Mouse (Mus musculus): ENCODE data around the gene Pparg.
A peak's percentile ranks its signal among the peaks of the same experiment; 100 is the strongest.

Gene Pparg

DNA sequence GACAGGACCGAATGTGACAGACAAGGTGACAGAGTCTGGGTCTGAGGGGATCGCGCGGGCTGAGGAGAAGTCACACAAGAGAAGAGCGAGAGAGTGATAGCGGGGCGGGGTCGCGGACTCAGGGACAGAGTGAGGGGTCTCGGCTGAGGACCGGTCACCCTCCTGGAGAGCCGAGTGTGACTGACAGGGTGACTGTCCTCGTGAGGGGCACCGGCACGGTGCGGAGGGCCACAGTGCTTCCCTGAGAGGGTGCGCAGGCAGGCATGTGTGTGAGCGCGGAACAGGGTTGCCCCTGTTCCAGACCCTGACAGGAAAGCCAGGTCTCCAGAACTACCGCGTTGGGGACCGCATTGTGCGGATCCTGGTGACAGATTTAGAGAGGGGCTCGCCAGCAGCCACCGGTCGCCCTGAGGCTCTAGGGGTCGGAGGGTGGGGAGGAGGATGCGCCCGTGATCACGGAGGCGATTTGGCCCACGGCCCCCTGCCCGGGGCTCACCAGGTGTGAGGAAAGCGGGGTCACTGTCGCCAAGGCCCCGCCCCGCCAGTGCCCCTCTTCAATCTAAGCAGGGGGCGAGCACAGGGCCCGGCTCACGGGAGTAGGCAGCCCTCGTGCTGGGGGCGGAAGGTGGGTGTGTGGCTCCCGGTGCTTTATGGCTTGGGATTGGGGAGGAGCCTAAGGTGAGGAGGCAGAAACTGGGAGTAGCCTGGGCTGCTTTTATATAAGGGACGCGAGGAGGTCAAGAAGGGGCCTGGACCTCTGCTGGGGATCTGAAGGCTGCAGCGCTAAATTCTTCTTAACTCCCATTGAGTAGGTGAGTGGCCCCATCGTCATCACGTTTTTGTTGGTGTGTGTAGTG is 1.1 kb downstream of the Pparg start:
- DNase-seq (ENCODE audit: low spot score in 2 of 2): peak in 1 of 2 experiments; percentile 26

GRCm38 (mm10) chr6:115366869-115367610 is 6.3 kb downstream of the Pparg start:
- no peak for DNase-seq (ENCODE audit: low spot score in 2 of 2)

DNA sequence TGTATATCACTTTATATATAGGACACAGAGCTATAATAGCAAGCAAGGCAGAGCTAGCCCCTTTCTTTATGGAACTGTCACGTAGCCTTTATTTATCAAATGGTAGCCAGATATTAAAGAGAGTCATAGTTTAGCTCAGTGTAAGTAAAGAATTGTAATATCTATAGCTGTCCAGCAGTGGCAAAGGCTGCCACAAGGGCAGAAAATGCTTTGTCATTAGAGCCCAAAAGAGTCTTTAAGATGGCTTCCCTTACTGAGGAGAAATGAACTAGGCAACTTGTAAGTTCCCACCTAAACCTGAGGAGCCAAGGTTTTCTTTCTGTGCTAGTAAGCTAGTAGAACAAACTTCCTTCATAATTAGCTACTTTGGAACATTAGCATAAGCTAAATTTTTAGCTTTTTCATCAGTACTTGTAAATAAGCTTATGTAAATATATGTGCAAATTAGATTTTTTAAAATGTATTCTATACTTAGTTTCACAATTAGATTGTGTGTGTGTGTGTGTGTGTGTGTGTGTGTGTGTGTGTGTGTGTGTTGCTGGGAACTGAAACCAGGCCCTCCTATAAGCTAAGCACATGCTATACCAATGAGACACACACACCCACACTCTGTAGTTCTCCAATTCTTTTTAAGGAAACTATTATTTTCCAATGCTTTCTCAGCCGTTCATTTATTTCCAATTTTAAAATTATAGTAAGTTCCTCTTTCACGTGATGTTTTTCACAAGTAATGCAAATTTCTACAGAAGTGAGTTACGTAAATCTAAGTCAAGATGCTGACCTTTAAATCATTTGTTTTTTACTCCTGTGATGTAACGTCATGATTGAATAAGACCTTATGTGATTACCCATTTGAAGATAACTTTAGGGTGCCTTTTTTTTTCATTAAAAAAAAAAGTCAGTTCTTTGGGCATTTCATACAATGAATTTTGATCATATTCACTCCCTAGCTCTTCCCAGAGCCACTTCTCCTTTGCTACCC is 14.4 kb downstream of the Pparg start:
- DNase-seq (ENCODE audit: low spot score in 2 of 2): no peak

DNA sequence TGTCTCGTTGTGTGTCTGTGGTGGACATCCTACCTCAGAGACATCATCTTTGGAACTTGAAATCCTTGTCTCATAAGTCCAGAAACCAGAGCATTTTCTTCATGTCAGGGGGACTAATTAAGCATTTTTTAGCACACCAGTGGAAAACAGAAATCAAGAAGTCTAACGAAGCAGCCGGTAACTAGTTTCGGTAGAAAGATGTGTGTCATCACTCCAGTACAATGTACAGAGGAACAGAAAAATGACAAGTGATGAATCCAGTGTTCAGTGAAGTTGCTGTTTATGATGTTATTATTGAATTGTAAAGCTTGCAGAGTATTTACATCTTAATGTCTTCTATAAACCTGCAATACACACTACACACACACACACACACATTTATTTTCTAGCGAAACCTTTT is 19.8 kb downstream of the Pparg start:
- no peak for DNase-seq (ENCODE audit: low spot score in 2 of 2)

GRCm38 (mm10) chr6:115382712-115383111 is 22.0 kb downstream of the Pparg start:
- DNase-seq (ENCODE audit: low spot score in 2 of 2): no peak

DNA sequence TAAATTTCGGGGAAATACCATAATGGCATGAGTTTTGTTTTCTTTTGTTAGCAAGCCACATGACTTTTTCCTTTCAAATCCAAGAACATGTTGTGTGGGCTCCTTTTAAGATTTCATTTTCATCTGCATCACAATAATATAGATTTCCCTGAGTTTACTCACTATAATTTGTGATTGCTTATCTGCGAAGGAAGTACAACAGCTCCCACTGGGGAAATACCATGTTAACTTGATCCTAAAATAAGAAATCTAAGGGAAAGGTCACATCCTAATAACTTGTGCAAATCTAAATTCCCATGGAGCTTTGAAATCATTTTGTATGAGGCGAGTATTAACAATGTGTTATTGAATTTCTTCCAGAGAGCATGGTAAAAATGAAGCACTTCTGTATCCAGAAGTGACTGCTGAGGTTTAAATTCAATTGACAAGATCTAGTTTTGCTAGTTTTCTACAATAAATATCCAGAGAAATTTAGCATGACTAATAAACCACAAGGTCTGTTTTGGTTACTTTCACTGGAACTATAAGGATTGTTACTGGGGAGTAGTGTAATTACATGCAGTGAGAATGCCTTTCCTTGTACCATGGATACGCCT is 29.3 kb downstream of the Pparg start:
- DNase-seq (ENCODE audit: low spot score in 2 of 2): no peak

- no peak for DNase-seq (ENCODE audit: low spot score in 2 of 2)
Observed at GRCm38 (mm10) chr6:115396911-115397310, 36.2 kb downstream of the Pparg start.

- no peak for DNase-seq (ENCODE audit: low spot score in 2 of 2)
Observed at GRCm38 (mm10) chr6:115404354-115404753, 43.6 kb downstream of the Pparg start.

- no peak for DNase-seq (ENCODE audit: low spot score in 2 of 2)
Observed at GRCm38 (mm10) chr6:115411477-115411876, 50.7 kb downstream of the Pparg start.

- DNase-seq (ENCODE audit: low spot score in 2 of 2): no peak
Observed at GRCm38 (mm10) chr6:115418171-115418570, 57.4 kb downstream of the Pparg start.

- DNase-seq (ENCODE audit: low spot score in 2 of 2): no peak
Observed at GRCm38 (mm10) chr6:115418964-115419363, 58.2 kb downstream of the Pparg start.

DNA sequence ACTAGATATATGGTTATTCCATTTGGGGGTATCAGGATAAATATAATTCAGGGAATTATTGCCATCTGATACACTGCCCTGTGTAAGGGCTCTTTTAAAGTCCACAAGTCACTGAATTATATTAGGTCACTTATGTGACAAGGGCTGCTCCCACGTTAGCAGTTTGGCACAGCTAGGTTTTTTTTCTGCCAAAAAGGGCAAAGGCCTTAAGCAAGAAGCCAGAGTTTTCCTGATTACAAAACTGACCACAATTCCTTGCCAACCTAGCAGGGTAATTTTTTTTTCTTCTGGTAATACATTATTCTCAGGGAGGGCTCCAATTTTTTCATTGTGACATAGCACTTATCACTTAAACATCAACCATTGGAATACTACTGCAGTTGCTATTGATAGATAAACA is 60.2 kb downstream of the Pparg start:
- DNase-seq (ENCODE audit: low spot score in 2 of 2): no peak

GRCm38 (mm10) chr6:115421665-115422064 is 60.9 kb downstream of the Pparg start:
- no peak for DNase-seq (ENCODE audit: low spot score in 2 of 2)

DNA sequence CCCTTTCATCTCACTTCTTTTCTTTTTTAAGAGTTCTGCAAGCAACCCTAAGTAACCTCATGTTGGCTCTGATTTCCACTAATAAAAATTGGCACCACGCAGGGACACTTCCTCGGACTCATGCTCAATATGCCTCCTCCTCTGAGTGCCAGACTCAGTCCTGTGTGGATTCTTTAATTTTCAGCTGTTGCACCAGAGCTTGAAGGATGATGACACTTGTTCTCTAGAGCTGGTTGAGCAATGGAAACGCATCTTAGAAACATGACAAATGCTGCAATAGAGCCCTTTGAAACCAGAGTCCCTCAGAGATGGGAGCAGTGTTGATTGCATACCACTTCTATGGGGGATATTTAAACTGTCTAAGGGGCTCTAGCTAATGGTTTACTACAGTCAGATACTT is 63.7 kb downstream of the Pparg start:
- no peak for DNase-seq (ENCODE audit: low spot score in 2 of 2)

DNA sequence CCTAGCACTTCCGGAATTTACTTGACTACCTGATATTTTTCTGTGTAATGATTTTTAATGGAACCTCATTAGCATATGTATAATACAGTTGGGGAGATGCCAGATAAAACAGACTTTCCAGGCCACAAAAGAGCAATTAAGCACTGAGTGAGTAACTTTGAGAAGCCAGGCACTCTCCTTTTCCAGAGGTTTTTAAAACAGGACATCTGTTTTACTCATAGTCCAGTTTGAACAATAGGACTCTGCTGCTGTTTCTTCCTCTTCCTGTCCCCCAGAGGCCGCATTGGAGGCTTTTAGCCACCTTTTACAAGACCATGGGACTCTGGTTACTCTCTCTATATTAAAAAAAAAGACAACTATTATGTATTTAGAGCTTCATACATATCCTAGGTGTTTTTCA is 72.0 kb downstream of the Pparg start:
- no peak for DNase-seq (ENCODE audit: low spot score in 2 of 2)

- no peak for DNase-seq (ENCODE audit: low spot score in 2 of 2)
Observed at GRCm38 (mm10) chr6:115434054-115434453, 73.3 kb downstream of the Pparg start.

- no peak for DNase-seq (ENCODE audit: low spot score in 2 of 2)
Observed at GRCm38 (mm10) chr6:115434816-115435215, 74.1 kb downstream of the Pparg start.

- no peak for DNase-seq (ENCODE audit: low spot score in 2 of 2)
Observed at GRCm38 (mm10) chr6:115440231-115441006, 79.7 kb downstream of the Pparg start.

- DNase-seq (ENCODE audit: low spot score in 2 of 2): no peak
Observed at GRCm38 (mm10) chr6:115452501-115452900, 91.8 kb downstream of the Pparg start.

GRCm38 (mm10) chr6:115462743-115463337 is 102.1 kb downstream of the Pparg start:
- no peak for DNase-seq (ENCODE audit: low spot score in 2 of 2)

Measured in frontal cortex, postnatal 25 days (tissue).